In genomic region chr11:87577601-87578248, GRCm38 (mm10) we compare ENCODE assay signal across 9 mouse cellular contexts. TPM values are rescaled to one million over a fixed set of nuclear protein-coding genes. Genes with fewer than 3 reads are reported as not detected.
A peak's percentile ranks its signal among the peaks of the same experiment; 100 is the strongest.
DNase-seq lines count a peak whose midpoint lies in the region; ATAC-seq and TF ChIP-seq lines count a peak whose summit lies in the region.
"Had no signal": no experiment of that assay in that cellular context is flagged by ENCODE, and none has a peak within 500 bp of the region (broad histone marks: within the 10 kb centered on the region; RNA-seq: fewer than 3 reads in every experiment).

No protein-coding gene starts in this region.

- no peak for TF ChIP-seq CTCF in liver, postnatal 0 days (IDR thresholded peaks at IDR 0.05; ENCODE audit: low read depth)

- H3K27ac ChIP-seq in heart, embryonic 12.5 days (ENCODE audit: poor library complexity, severe bottlenecking), result no peak overlapping the region
- peak overlapping the region; percentile 70; the same call in 1 of the 2 replicates for H3K27ac ChIP-seq in embryonic facial prominence, embryonic 10.5 days (replicated peaks)
- no peak overlapping the region for H3K27ac ChIP-seq in intestine, embryonic 14.5 days (ENCODE audit: low read depth)
- no peak overlapping the region for H3K27ac ChIP-seq in liver, postnatal 0 days (ENCODE audit: low read depth)

- ATAC-seq in heart, embryonic 12.5 days (ENCODE audit: insufficient number of reproducible peaks, low FRiP score), result no peak
- ATAC-seq in intestine, embryonic 14.5 days (replicated peaks; ENCODE audit: low FRiP score, low TSS enrichment, low read depth), result no peak
- no peak for ATAC-seq in liver, postnatal 0 days
- no peak for ATAC-seq in megakaryocyte-erythroid progenitor cell, adult 5-6 weeks (replicated peaks; ENCODE audit: low FRiP score, low TSS enrichment, poor library complexity, severe bottlenecking)

- no peaks in the 10 kb centered on the region for H3K36me3 ChIP-seq in heart, embryonic 12.5 days
- no peaks in the 10 kb centered on the region for H3K36me3 ChIP-seq in embryonic facial prominence, embryonic 10.5 days (replicated peaks)
- H3K36me3 ChIP-seq in intestine, embryonic 14.5 days (ENCODE audit: control insufficient read depth, insufficient read depth, low read length), result no peaks in the 10 kb centered on the region
- no peaks in the 10 kb centered on the region for H3K36me3 ChIP-seq in liver, postnatal 0 days (replicated peaks; ENCODE audit: insufficient read depth, low read length)

- intact Hi-C loops in heart, postnatal 36 days (cut with DNase I), result no loop called here
- intact Hi-C loops in gastrocnemius, postnatal 36 days (cut with DNase I), result no loop called here

- peak overlapping the region; percentile 80 for H3K4me2 ChIP-seq in heart, embryonic 12.5 days
- H3K4me2 ChIP-seq in intestine, embryonic 14.5 days (ENCODE audit: low read length), result peak overlapping the region; percentile 95
- H3K4me2 ChIP-seq in liver, postnatal 0 days (ENCODE audit: low read depth, low read length), result peak overlapping the region; percentile 86

- no peak for DNase-seq in heart, postnatal 36 days
- DNase-seq in embryonic facial prominence, embryonic 10.5 days (ENCODE audit: low spot score), result peak; percentile 8
- no peak for DNase-seq in intestine, embryonic 14.5 days (ENCODE audit: low spot score)
- DNase-seq in liver, postnatal 0 days, result peak; percentile 8
- DNase-seq in thymus, postnatal 25 days, result no peak
- no peak for DNase-seq in gastrocnemius, postnatal 36 days

- H3K4me1 ChIP-seq in heart, embryonic 12.5 days (replicated peaks), result peaks cover 52% of the 10 kb centered on the region
- H3K4me1 ChIP-seq in embryonic facial prominence, embryonic 10.5 days, result peaks cover 53% of the 10 kb centered on the region
- peaks cover 6% of the 10 kb centered on the region for H3K4me1 ChIP-seq in intestine, embryonic 14.5 days (replicated peaks; ENCODE audit: control insufficient read depth, insufficient read depth, low read length)
- H3K4me1 ChIP-seq in liver, postnatal 0 days (ENCODE audit: insufficient read depth), result peaks cover 14% of the 10 kb centered on the region

- 0 out of 2 replicates have a peak, but pooled peaks cover 6% of the 10 kb centered on the region for H3K27me3 ChIP-seq in heart, embryonic 12.5 days (replicated peaks)
- peaks cover 43% of the 10 kb centered on the region for H3K27me3 ChIP-seq in embryonic facial prominence, embryonic 10.5 days (replicated peaks; ENCODE audit: low read depth, poor library complexity, severe bottlenecking)
- no peaks in the 10 kb centered on the region for H3K27me3 ChIP-seq in intestine, embryonic 14.5 days (replicated peaks; ENCODE audit: control insufficient read depth, insufficient read depth, low read length)
- no peaks in the 10 kb centered on the region for H3K27me3 ChIP-seq in liver, postnatal 0 days (ENCODE audit: insufficient read depth, low read length)

- H3K9me3 ChIP-seq in heart, embryonic 12.5 days (replicated peaks), result no peaks in the 10 kb centered on the region
- no peaks in the 10 kb centered on the region for H3K9me3 ChIP-seq in embryonic facial prominence, embryonic 10.5 days
- no peaks in the 10 kb centered on the region for H3K9me3 ChIP-seq in intestine, embryonic 14.5 days (ENCODE audit: control insufficient read depth, low read length)
- H3K9me3 ChIP-seq in liver, postnatal 0 days (ENCODE audit: low read length), result no peaks in the 10 kb centered on the region

- no peak overlapping the region; the same call in 1 of the 2 replicates for H3K9ac ChIP-seq in heart, embryonic 12.5 days
- 0 out of 2 replicates have a peak overlapping the region, but pooled peaks have one; percentile 44 for H3K9ac ChIP-seq in intestine, embryonic 14.5 days (ENCODE audit: low read length)
- H3K9ac ChIP-seq in liver, postnatal 0 days (replicated peaks), result peak overlapping the region; percentile 63; the same call in 1 of the 2 replicates

- no peak for TF ChIP-seq EP300 in liver, postnatal 0 days (IDR thresholded peaks at IDR 0.05; ENCODE audit: low read depth)

- H3K4me3 ChIP-seq in heart, embryonic 12.5 days, result peak overlapping the region; percentile 49
- peak overlapping the region; percentile 72 for H3K4me3 ChIP-seq in embryonic facial prominence, embryonic 10.5 days
- peak overlapping the region; percentile 50 for H3K4me3 ChIP-seq in intestine, embryonic 14.5 days (ENCODE audit: low read depth, low read length)
- H3K4me3 ChIP-seq in liver, postnatal 0 days (ENCODE audit: low read depth, low read length), result peak overlapping the region; percentile 60

- 28% methylated on average over 6 of the region's 6 CpGs for whole genome bisulfite sequencing in heart, embryonic 12.5 days
- 9% methylated on average over 6 of the region's 6 CpGs for WGBS in embryonic facial prominence, embryonic 10.5 days
- 25% methylated on average over 6 of the region's 6 CpGs for WGBS in intestine, embryonic 14.5 days
- 52% methylated on average over 6 of the region's 6 CpGs for WGBS in liver, postnatal 0 days (ENCODE audit: insufficient replicate concordance)

RNA-seq across cellular contexts. Expression of gene Sept4, which starts 9.0 kb away (rescaled TPM):
- 10.5 and 11.6 TPM in 2 replicates for polyA plus RNA-seq in heart, embryonic 12.5 days (2016; fragmentation: Nextera tagmentation; extraction: Ambion mirVana)
- total RNA-seq in heart, postnatal 36 days (2021), result 10 to 100 TPM; 41.8 to 45.8 TPM
- 4.1 and 6.1 TPM in 2 replicates for polyA plus RNA-seq in embryonic facial prominence, embryonic 10.5 days (2016; fragmentation: Nextera tagmentation; extraction: Ambion mirVana)
- 17.2 and 19.5 TPM in 2 replicates for polyA plus RNA-seq in intestine, embryonic 14.5 days (2014; fragmentation: Nextera tagmentation; extraction: Ambion mirVana)
- polyA plus RNA-seq in liver, postnatal 0 days (2015; fragmentation: Nextera tagmentation; extraction: Ambion mirVana), result 21.7 and 22.0 TPM in 2 replicates
- total RNA-seq in megakaryocyte-erythroid progenitor cell, adult 5-6 weeks (2014; fragmentation: Nextera tagmentation), result 24.5 and 34.8 TPM in 2 replicates
- total RNA-seq in megakaryocyte-erythroid progenitor cell, adult 5-6 weeks (2017), result 15.0 and 21.6 TPM in 2 replicates
- total RNA-seq in gastrocnemius, postnatal 36 days (2021), result 10 to 100 TPM; 11.3 to 11.9 TPM

RNA-seq across cellular contexts. Expression of gene Gm11492, which starts 11.3 kb away (rescaled TPM):
- not detected in 2 replicates for polyA plus RNA-seq in heart, embryonic 12.5 days (2016; fragmentation: Nextera tagmentation; extraction: Ambion mirVana)
- not detected for total RNA-seq in heart, postnatal 36 days (2021)
- polyA plus RNA-seq in embryonic facial prominence, embryonic 10.5 days (2016; fragmentation: Nextera tagmentation; extraction: Ambion mirVana), result not detected in 2 replicates
- polyA plus RNA-seq in intestine, embryonic 14.5 days (2014; fragmentation: Nextera tagmentation; extraction: Ambion mirVana), result not detected in 2 replicates
- not detected in 2 replicates for polyA plus RNA-seq in liver, postnatal 0 days (2015; fragmentation: Nextera tagmentation; extraction: Ambion mirVana)
- not detected in 2 replicates for total RNA-seq in megakaryocyte-erythroid progenitor cell, adult 5-6 weeks (2014; fragmentation: Nextera tagmentation)
- total RNA-seq in megakaryocyte-erythroid progenitor cell, adult 5-6 weeks (2017), result not detected in 2 replicates
- total RNA-seq in gastrocnemius, postnatal 36 days (2021), result not detected
- polyA plus RNA-seq: large intestine, adult 2 months had no signal

RNA-seq across cellular contexts. Expression of gene Mtmr4, which starts 14.2 kb away (rescaled TPM):
- 21.9 and 27.3 TPM in 2 replicates for polyA plus RNA-seq in heart, embryonic 12.5 days (2016; fragmentation: Nextera tagmentation; extraction: Ambion mirVana)
- 10 to 100 TPM; 18.8 to 27.1 TPM for total RNA-seq in heart, postnatal 36 days (2021)
- polyA plus RNA-seq in embryonic facial prominence, embryonic 10.5 days (2016; fragmentation: Nextera tagmentation; extraction: Ambion mirVana), result 71.1 and 79.2 TPM in 2 replicates
- polyA plus RNA-seq in intestine, embryonic 14.5 days (2014; fragmentation: Nextera tagmentation; extraction: Ambion mirVana), result 35.3 and 36.2 TPM in 2 replicates
- polyA plus RNA-seq in liver, postnatal 0 days (2015; fragmentation: Nextera tagmentation; extraction: Ambion mirVana), result 4.8 and 5.6 TPM in 2 replicates
- total RNA-seq in megakaryocyte-erythroid progenitor cell, adult 5-6 weeks (2014; fragmentation: Nextera tagmentation), result 18.7 and 31.1 TPM in 2 replicates
- total RNA-seq in megakaryocyte-erythroid progenitor cell, adult 5-6 weeks (2017), result 19.9 and 21.8 TPM in 2 replicates
- total RNA-seq in gastrocnemius, postnatal 36 days (2021), result 10 to 100 TPM in 1 of 2 experiments, 1 to 10 TPM in 1; 8.9 to 13.4 TPM

RNA-seq across cellular contexts. Expression of gene Hsf5, which starts 39.2 kb away (rescaled TPM):
- polyA plus RNA-seq in heart, embryonic 12.5 days (2016; fragmentation: Nextera tagmentation; extraction: Ambion mirVana), result 0.13 and 0.15 TPM in 2 replicates
- not detected for total RNA-seq in heart, postnatal 36 days (2021)
- 0.27 and 0.41 TPM in 2 replicates for polyA plus RNA-seq in embryonic facial prominence, embryonic 10.5 days (2016; fragmentation: Nextera tagmentation; extraction: Ambion mirVana)
- 0.23 and 0.38 TPM in 2 replicates for polyA plus RNA-seq in intestine, embryonic 14.5 days (2014; fragmentation: Nextera tagmentation; extraction: Ambion mirVana)
- polyA plus RNA-seq in liver, postnatal 0 days (2015; fragmentation: Nextera tagmentation; extraction: Ambion mirVana), result 0.04 TPM in 1 of 2 replicates, not detected in the other
- not detected in 2 replicates for total RNA-seq in megakaryocyte-erythroid progenitor cell, adult 5-6 weeks (2014; fragmentation: Nextera tagmentation)
- total RNA-seq in megakaryocyte-erythroid progenitor cell, adult 5-6 weeks (2017), result 0.19 TPM in 1 of 2 replicates, not detected in the other
- total RNA-seq in gastrocnemius, postnatal 36 days (2021), result not detected

Comparison
In these comparisons a context has a peak if more than half of its experiments do, and no peak if none do; other contexts are left out.
1. DNase-seq: peak in embryonic facial prominence, embryonic 10.5 days (single experiment) and liver, postnatal 0 days (single experiment); none in heart, postnatal 36 days (0 of 2), intestine, embryonic 14.5 days (single experiment), thymus, postnatal 25 days (single experiment) and gastrocnemius, postnatal 36 days (0 of 2).
2. Peak in every context shown above with its lines, with median percentiles within 50 percentile points of each other: H3K4me2 ChIP-seq and H3K4me3 ChIP-seq.